Mouse (Mus musculus) heart, embryonic 14.5 days (tissue): Measurements from ENCODE around the gene Sulf2. TPM values are rescaled to one million over a fixed set of nuclear protein-coding genes. Genes with fewer than 3 reads are reported as not detected.

Source experiments
- ATAC-seq: fragments of 200-750 bp; cut with Nextera tagmentation; 2 replicates; pipeline ENCODE4 v1.8.0; 2017; ENCODE audit warnings: low read depth, moderate TSS enrichment; ENCODE audit not compliant: insufficient number of reproducible peaks, insufficient read depth, low FRiP score
- H3K27ac ChIP-seq, 2 experiments: fragments of 200-500 bp in 1 of 2; fragments of 300-500 bp in 1 of 2; sonication (generic) in 1 of 2; replicated peaks in 1 of 2; 2 replicates each; pipeline ENCODE4 v1.5.1; 2012 to 2014; ENCODE audit warnings: low read depth in 2 of 2, low read length in 2 of 2, control low read depth in 1 of 2, mild to moderate bottlenecking in 1 of 2, mixed read lengths in 1 of 2; ENCODE audit not compliant: control insufficient read depth in 1 of 2, insufficient read depth in 1 of 2
- H3K27me3 ChIP-seq: fragments of 300-500 bp; sonication (generic); 2 replicates; pipeline ENCODE4 v1.6.1; 2014; ENCODE audit warnings: mild to moderate bottlenecking, low read length, control low read depth; ENCODE audit not compliant: control insufficient read depth, insufficient read depth
- H3K36me3 ChIP-seq: fragments of 300-500 bp; sonication (generic); 2 replicates; pipeline ENCODE4 v1.6.1; 2014; ENCODE audit warnings: mild to moderate bottlenecking, control low read depth, low read length, mixed read lengths; ENCODE audit not compliant: control insufficient read depth, insufficient read depth
- H3K4me1 ChIP-seq, 2 experiments: fragments of 200-500 bp in 1 of 2; fragments of 300-500 bp in 1 of 2; sonication (generic) in 1 of 2; 2 replicates each; pipeline ENCODE4 v1.6.1; 2012 to 2014; ENCODE audit warnings: low read length in 2 of 2, control low read depth in 1 of 2, mixed read lengths in 1 of 2; ENCODE audit not compliant: control insufficient read depth in 2 of 2, insufficient read depth in 2 of 2
- H3K4me2 ChIP-seq: fragments of 300-500 bp; sonication (generic); 2 replicates; pipeline ENCODE4 v1.6.1; 2014; ENCODE audit warnings: mild to moderate bottlenecking, low read length
- H3K4me3 ChIP-seq, 2 experiments: fragments of 200-500 bp in 1 of 2; fragments of 300-500 bp in 1 of 2; sonication (generic) in 1 of 2; 2 replicates each; pipeline ENCODE4 v1.5.1; 2012 to 2014; ENCODE audit warnings: low read length in 2 of 2, mild to moderate bottlenecking in 2 of 2, control low read depth in 1 of 2, low read depth in 1 of 2, moderate library complexity in 1 of 2; ENCODE audit not compliant: control insufficient read depth in 1 of 2, insufficient read depth in 1 of 2
- H3K9ac ChIP-seq: fragments of 300-500 bp; sonication (generic); 2 replicates; pipeline ENCODE4 v1.6.1; 2014; ENCODE audit warnings: mild to moderate bottlenecking, low read length
- H3K9me3 ChIP-seq: fragments of 300-500 bp; sonication (generic); 2 replicates; pipeline ENCODE4 v1.6.1; 2016; ENCODE audit warnings: low read length, control low read depth; ENCODE audit not compliant: control insufficient read depth
- whole genome bisulfite sequencing: fragments of 180-500 bp; shearing (Covaris S2); extraction: QIAGEN DNeasy Blood & Tissue Kit; methylation state at CpG from one replicate; pipeline ENCODE4 v1.1.7; 2014; 5-methylcytosine and 5-hydroxymethylcytosine counted together
- polyA plus RNA-seq: library from polyadenylated mRNA; unstranded; fragments of >200 nt; fragmentation: Nextera tagmentation; extraction: Ambion mirVana; gene quantifications from 2 replicates; pipeline ENCODE4 v1.2.1, GENCODE M21; 2014

Gene Sulf2
- polyA plus RNA-seq, 1 experiment from 2014 or later, result 115 TPM

DNA sequence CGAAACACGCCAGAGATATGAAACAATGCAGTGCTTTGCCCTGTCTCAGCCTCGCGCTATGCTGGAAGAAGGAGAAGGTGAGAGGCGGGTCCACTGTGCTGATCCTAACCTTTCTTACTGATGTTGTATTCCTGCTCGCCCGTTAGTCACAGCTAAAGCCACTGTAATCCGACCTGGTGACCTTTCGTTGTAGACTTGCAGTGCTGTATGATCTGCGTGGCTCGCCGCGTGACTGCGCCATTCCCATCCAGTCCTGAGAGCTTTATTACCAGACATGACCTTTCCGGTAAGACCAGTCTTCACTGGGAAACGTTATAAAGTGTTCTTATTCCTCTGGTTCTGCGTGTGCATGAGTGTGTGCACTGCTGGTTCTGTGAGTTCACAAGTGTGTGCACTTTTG lies 104.0 kb downstream of the Sulf2 start:
- Histone ChIP-seq H3K4me1 (peaks cover 2 to 17% of the 10 kb centered on the region in 2 experiments; a peak in 3 of 4 replicates), H3K9me3 (no peaks in the 10 kb centered on the region), H3K9ac (no peak overlapping the region), H3K27me3 (no peaks in the 10 kb centered on the region), H3K4me3 (no peak overlapping the region), H3K36me3 (peaks cover 92% of the 10 kb centered on the region), H3K27ac (no peak overlapping the region), H3K4me2 (no peak overlapping the region)
- WGBS, result 92% methylated on average over 17 of the region's 17 CpGs
- no peak for ATAC-seq

DNA sequence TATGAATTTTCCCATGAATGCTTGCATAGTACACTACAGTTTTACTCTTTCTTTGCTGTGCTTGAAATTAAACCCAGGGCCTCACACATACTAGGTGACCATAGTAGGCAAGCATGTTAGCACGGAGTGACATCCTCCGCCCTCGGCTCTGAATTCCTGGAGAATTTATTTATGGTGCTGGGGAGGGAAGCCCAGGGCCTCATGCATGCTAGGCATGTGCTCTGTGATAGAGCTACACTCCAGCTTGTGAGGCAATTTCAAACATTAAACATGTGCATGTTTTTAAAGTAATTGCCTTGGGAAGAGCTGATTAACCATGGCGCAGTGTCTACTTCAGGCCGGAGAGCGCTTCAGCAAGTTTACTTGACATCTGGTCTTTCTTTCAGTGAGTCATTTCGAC lies 106.6 kb downstream of the Sulf2 start:
- H3K27ac ChIP-seq, result peak overlapping the region; percentile 75
- no peak overlapping the region for H3K4me3 ChIP-seq
- H3K9ac ChIP-seq, result 0 out of 2 replicates have a peak overlapping the region, but pooled peaks have one; percentile 11
- H3K9me3 ChIP-seq, result no peaks in the 10 kb centered on the region
- no peak overlapping the region for H3K4me2 ChIP-seq
- no peak for ATAC-seq
- H3K27me3 ChIP-seq, result no peaks in the 10 kb centered on the region
- peaks cover 4 to 34% of the 10 kb centered on the region in 2 experiments; a peak in 3 of 4 replicates for H3K4me1 ChIP-seq
- H3K36me3 ChIP-seq, result peaks cover 66% of the 10 kb centered on the region
- WGBS, result 54% methylated on average over 7 of the region's 7 CpGs

DNA sequence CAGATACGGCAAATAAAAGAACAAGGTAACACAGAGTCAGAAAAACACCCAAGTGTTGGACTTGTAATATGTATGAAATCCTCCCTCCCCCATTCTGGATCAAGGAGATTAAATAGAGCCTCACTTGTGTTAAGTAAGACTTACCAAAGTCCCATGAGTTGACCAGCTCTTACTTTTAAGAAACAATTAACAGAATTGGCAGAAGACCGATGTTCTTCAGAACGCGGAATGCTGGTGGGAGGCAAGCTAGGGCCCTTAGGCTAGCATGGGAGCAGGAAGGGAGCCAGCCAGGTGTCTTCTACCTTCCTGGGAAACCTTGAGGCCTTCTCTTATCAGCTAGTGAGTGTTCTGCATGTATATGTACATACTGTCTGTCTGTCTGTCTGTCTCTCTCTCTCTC lies 107.5 kb downstream of the Sulf2 start:
- H3K36me3 ChIP-seq, result peaks cover 57% of the 10 kb centered on the region

DNA sequence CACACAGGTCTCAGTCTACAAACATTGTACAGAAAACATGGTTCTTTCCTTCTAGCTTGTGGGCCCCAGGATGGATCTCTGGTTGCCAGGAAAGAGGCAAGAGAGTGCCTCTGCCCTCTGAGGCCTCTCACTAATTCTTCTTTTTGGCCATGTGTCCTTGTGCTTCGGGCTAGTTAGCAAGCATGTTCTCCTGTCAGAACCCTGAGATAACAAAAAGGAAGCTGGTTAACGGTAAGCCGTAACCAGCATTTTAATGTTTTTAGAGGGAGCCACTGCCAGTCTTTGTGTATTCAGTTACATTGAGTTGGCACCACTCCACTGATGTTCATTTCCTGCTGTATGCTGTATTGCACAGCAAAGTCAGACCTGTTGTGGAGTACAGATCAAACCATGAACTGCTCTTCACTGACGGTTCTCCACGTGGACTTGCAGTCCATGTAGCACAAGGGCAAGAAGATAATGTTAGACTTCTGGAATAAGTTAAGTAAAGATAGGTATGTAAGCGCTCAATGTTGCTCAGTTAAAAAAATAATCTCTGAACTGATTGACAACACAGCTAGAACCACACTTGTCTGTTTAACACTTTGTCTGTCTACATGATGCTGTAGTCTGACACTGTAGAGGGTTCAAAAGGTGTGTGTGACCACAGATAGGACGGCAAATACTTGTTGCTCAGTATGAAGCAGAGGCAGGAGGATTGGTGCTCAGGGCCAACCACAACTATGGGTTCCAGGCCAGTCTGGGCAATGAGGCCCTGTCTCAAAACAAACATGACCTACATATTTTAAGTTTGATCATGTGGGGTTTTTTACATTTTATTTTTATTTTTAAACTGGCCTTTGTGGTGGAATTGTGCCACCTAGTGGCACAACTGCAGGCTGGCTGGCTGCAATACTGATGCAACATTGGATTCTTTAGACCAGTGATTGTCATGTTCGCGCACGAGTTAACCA lies 109.6 kb downstream of the Sulf2 start:
- Histone ChIP-seq H3K9me3 (no peaks in the 10 kb centered on the region), H3K36me3 (peaks cover 36% of the 10 kb centered on the region), H3K9ac (peak overlapping the region; percentile 42; the same call in 1 of the 2 replicates), H3K4me3 (no peak overlapping the region), H3K4me2 (no peak overlapping the region), H3K27me3 (no peaks in the 10 kb centered on the region), H3K27ac (peak overlapping the region; percentile 9 to 65; a peak in 3 of 4 replicates), H3K4me1 (peaks cover 7 to 48% of the 10 kb centered on the region in 2 experiments)
- no peak for ATAC-seq
- WGBS, result 48% methylated on average over 10 of the region's 10 CpGs

More for the DNA sequence above, 107.5 kb downstream of the Sulf2 start:
- Histone ChIP-seq H3K9ac (no peak overlapping the region), H3K27me3 (no peaks in the 10 kb centered on the region), H3K4me1 (peaks cover 4 to 34% of the 10 kb centered on the region in 2 experiments), H3K27ac (no peak overlapping the region; a peak in 1 of 4 replicates), H3K4me2 (no peak overlapping the region), H3K9me3 (no peaks in the 10 kb centered on the region), H3K4me3 (no peak overlapping the region)
- ATAC-seq, result no peak
- WGBS, result 90% methylated on average over 4 of the region's 4 CpGs

DNA sequence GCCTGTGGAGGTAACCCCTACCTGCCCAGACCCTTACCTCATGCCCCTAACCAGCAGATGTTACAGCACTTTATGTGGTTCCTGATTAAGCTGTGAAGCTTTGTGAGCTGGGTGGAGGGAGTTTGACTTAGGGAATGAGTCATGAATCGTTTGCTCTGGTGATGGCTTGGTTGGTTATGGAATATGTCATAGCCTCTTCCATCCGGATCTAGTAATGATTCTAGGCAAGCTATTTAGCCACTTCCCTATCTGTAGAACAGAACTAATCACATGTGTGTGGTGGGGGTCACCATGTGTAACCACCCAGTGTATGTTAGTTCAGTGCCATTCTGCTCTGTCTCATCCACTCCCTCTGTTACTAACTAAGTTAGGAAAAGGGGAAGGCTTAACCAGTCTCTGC lies 110.5 kb downstream of the Sulf2 start:
- no peak overlapping the region for H3K4me2 ChIP-seq
- no peaks in the 10 kb centered on the region for H3K9me3 ChIP-seq
- no peaks in the 10 kb centered on the region for H3K27me3 ChIP-seq
- 0 out of 4 replicates have a peak overlapping the region, but pooled peaks of 1 of the 2 experiments have one; percentile 20 for H3K27ac ChIP-seq
- WGBS, result 36% methylated on average over 2 of the region's 2 CpGs
- peak overlapping the region; percentile 31; the same call in 1 of the 2 replicates for H3K9ac ChIP-seq
- H3K4me1 ChIP-seq, result peaks cover 7 to 48% of the 10 kb centered on the region in 2 experiments
- no peak overlapping the region for H3K4me3 ChIP-seq
- peaks cover 28% of the 10 kb centered on the region for H3K36me3 ChIP-seq
- ATAC-seq, result no peak

DNA sequence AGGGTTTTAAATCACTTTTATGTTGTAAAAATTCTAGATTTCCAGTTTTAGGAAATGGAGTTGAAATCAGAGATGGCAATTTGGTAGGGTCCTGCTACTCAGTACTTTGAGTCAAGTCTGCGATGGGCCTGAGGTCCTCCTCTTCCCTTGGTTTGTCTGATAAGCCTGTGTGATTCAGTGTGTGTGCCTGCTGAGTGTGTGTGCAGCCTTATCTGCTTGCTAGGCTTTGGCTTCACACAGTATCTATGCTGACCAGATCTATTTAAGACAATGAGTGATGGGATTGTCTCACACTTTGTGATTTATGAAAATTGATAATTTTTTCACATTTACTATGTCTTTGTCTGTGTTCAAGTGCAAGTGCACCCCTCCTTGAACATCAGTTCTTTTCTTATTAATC lies 112.9 kb downstream of the Sulf2 start:
- 19% methylated on average over 1 of the region's 1 CpGs for WGBS
- H3K27ac ChIP-seq, result no peak overlapping the region
- peaks cover 4% of the 10 kb centered on the region for H3K36me3 ChIP-seq
- no peaks in the 10 kb centered on the region for H3K27me3 ChIP-seq
- peaks cover 4 to 31% of the 10 kb centered on the region in 2 experiments for H3K4me1 ChIP-seq
- H3K9ac ChIP-seq, result no peak overlapping the region
- no peaks in the 10 kb centered on the region for H3K9me3 ChIP-seq
- ATAC-seq, result no peak
- no peak overlapping the region for H3K4me2 ChIP-seq
- no peak overlapping the region for H3K4me3 ChIP-seq

DNA sequence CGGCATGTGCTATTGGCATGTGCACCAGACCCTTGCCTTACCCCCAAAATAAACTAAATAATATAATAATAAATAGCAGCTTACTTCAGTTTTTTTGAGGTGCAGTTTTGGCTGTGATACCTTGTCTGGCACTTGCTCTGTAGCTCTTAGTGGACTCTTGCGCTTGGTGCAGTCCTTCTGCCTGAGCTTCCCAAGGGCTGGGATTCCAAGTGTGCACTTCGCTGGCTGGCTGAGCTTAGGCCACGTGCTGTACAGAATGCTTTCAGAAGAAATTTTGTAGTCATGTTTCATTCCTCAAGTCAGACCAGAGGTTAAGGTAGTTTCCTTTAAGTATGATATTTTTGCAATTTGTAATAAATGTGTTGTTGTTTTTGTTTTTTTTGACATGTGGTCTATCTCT lies 115.8 kb downstream of the Sulf2 start:
- H3K27ac ChIP-seq, result no peak overlapping the region
- 79% methylated on average over 4 of the region's 4 CpGs for WGBS
- peaks cover 6 to 28% of the 10 kb centered on the region in 2 experiments for H3K4me1 ChIP-seq
- H3K4me3 ChIP-seq, result no peak overlapping the region
- H3K36me3 ChIP-seq, result peaks cover 6% of the 10 kb centered on the region; the same call in 1 of the 2 replicates
- H3K9me3 ChIP-seq, result no peaks in the 10 kb centered on the region
- no peak for ATAC-seq
- no peak overlapping the region for H3K9ac ChIP-seq
- no peaks in the 10 kb centered on the region for H3K27me3 ChIP-seq
- H3K4me2 ChIP-seq, result no peak overlapping the region
